Mouse (Mus musculus): ENCODE results near the gene Sh3kbp1.

The Sh3kbp1 gene

GRCm38 (mm10) chrX:159678320-159678835 is 51.3 kb downstream of the Sh3kbp1 start:
- DNase-seq (ENCODE audit: low read depth), result no peak

GRCm38 (mm10) chrX:159685521-159685920 is 58.4 kb downstream of the Sh3kbp1 start:
- no peak for DNase-seq (ENCODE audit: low read depth)

GRCm38 (mm10) chrX:159686850-159687249 is 59.8 kb downstream of the Sh3kbp1 start:
- DNase-seq (ENCODE audit: low read depth), result no peak

DNA sequence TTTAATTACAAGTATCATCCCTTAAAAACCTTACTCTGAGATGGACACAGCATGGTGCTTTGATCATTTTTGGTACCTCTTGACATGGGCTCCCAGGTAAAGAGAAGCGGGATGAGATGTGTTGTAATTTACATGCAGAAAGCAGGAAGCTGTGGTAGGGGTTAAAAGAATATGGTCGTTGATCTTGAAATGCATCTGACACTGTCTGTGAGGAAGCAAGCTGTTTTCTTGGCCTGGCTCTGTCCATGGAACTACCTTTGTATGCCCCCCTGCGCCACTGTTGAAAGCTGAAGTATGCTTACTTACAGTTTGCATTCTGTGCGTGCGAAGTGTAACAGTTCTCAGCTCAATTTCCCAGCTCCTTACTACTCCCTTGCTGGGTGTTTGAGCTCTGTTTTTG is 61.6 kb downstream of the Sh3kbp1 start:
- no peak for DNase-seq (ENCODE audit: low read depth)

DNA sequence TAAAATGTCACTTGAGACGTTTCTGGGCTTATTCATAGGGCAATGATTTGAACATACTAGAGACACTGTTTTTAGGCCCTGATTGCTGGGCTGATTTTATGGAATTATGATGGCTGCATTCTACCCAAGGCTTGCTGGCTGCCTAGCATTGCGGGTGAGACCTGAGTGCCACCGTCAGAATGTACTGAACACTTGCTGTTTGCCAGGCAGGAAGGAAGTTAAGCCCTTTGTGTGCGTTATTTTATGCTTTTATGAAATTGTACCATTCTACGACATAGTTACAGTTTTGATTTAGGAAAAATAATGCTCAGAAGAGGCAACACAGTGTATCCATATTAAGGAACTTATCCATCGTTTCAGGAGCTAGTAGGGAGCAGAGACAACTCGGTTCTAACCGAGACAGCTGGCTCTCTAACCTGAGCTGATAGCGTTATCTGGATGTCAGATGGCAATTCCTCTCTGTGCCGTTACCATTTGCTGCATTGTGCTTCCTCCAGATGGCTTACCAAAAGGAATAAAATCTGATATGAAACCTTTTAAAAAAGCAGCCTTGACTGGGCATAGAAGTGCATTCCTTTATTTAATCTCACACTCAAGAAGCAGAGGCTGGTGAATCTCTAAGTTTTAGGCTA is 62.8 kb downstream of the Sh3kbp1 start:
- no peak for DNase-seq (ENCODE audit: low read depth)

DNA sequence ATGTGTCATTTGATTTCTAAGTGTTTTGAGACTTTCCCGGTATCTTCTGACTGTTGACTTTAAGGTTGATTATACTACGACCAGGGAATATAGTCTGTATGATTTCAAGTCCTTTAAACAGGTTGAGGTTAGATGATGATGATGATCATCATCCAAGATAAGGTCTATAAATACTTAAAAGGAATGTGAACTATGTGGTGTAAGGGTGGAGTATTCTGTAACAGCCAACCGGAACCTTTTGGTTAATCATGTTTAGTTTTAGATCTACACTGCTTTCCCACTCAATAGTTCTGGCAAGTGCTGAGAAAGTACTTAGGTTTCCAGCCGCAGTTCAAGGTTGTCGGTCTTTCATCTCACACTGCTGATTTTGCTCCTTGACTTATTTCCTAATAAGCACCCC is 66.1 kb downstream of the Sh3kbp1 start:
- DNase-seq (ENCODE audit: low read depth), result no peak

DNA sequence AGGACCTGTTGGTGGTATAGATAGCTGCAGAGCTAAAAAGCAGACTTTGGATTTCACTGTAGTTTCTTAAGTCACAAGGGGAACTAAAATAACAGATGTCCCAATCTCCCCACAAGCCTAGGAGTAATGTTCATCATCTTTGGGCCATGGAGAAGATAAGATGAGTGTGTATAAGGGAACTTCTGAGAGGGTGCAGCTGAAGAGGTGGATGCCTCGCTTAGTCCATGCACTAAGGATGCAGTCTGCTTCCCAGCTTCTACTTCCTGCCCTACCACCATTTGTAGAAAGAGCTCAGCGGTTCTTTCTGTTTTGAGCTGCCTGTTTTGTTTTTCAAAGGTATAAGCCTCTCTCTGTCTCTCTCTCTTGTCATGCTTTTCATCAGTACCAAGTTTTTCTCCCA is 69.5 kb downstream of the Sh3kbp1 start:
- no peak for DNase-seq (ENCODE audit: low read depth)

DNA sequence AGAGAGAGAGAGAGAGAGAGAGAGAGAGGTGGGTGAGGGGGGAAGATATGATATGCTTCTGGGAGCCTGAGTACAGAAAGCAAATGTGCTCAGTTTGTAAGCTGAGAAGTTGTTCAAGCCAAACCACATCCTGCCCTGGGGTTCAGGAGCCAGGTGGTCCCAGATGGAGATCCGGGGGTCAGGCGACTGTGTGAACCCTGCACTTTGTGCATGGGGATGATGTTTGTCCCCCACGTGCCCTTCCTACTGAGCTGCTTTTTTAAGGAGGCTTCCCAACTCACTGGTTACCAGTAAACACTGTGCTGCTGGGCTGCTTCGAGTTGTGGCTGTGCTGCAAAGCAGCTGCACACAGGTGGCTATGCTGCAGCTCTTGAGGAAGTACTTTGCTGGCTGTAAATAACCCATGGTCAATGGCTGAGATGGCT is 70.0 kb downstream of the Sh3kbp1 start:
- no peak for DNase-seq (ENCODE audit: low read depth)

DNA sequence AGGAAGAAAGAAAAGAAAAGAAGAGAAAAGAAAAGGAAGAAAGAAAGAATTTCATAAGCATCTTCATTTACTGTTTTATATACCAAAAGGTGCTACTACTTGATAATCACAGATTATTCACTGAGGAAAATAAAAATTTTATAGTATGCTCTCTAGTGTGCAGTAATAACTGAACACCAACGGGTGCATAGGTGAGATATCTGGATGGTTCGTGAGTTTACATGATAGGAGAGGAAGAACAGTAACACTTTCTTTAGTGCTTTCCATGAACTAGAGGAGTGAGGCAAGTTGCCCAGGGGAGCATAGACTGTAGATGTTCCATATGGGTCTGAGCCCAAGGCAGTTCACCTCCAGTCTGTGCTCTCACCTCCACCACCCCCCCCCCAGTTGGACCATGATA is 75.8 kb downstream of the Sh3kbp1 start:
- DNase-seq (ENCODE audit: low read depth), result no peak

DNA sequence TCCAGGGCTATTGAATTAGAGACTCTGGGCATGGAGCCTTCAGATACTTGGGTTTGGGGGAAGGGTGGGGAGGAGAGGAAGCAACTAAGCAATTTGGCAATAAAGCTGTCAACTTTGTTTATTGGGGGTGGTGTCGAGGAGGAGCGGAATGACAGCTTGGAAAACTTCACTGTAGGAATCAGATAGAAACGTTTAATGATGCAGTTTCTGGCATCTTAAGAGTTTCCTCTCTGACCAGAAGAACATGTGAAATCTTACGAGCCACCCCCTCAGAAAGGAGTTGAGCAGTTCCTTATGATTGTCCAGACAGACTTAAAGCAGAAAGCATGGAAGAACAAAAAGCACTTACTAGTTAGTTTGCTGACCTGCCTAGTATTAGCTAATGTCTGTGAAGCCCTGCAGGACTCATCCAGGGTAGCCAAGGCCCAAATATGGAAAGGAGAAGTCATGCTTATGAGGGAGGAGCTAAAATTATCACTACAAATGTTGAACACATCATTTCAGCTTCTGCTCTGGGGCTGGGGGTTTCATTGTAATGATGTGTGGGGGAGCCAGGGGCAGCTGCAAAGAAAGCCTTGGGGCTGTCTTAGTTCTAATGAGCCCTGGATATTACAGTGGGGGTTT is 77.4 kb downstream of the Sh3kbp1 start:
- DNase-seq (ENCODE audit: low read depth), result no peak

DNA sequence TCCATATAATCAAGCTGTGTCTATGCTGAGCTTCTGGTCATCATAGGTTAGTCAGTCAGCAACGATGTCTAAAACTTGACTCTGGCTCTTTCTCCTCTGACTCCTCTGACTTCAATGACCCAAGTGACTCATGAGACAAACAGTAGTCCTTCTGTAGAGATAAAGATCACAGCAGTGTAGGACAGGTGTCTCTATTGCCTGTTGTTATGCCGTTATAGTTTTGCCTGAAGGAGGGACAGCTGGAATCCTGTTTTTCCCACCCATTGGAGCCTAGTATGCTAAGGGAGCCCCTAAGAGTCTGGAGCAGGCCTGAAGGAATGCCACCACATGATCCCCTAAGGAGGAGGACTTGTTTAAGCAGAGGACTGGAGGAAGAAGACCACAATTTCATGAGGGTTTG is 78.3 kb downstream of the Sh3kbp1 start:
- DNase-seq (ENCODE audit: low read depth), result no peak

DNA sequence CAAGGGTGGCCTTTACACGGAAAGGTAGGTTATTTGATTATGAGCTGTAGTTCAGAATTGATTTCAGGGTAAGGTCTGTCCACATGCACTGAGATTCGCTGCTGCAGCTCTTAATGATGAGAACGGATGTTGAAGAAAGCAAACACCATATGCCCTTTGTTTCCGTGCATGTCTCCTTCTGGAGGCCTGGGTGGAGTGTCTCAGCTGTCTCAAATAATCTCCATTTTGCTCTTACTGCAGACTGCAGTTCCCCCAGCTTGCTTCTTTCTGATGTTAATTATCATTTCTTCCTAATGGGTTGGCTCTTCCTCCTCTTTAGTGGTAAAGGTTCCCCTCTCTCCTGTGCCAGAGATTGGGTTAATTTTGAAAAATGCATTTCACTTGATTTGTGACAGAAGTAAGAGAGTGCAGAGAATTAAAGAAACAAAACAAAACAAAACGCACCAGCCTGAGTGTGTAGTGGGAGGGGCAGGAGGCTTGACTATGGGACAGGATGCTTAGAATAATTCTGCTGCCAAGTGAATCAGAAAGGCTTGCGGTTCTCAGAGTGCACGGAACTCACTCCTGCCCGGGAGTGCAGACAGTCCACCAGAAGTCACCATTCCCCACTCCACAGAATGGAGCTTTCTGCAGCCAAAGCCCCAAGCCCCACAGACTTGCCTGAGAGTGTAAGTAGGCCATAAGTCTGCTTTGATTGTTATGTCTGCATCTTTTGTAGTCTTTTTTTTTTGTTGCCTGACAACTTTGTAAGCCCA is 81.2 kb downstream of the Sh3kbp1 start:
- DNase-seq (ENCODE audit: low read depth), result no peak

- DNase-seq (ENCODE audit: low read depth), result no peak
Measured at GRCm38 (mm10) chrX:159709296-159709695, 82.2 kb downstream of the Sh3kbp1 start.

DNA sequence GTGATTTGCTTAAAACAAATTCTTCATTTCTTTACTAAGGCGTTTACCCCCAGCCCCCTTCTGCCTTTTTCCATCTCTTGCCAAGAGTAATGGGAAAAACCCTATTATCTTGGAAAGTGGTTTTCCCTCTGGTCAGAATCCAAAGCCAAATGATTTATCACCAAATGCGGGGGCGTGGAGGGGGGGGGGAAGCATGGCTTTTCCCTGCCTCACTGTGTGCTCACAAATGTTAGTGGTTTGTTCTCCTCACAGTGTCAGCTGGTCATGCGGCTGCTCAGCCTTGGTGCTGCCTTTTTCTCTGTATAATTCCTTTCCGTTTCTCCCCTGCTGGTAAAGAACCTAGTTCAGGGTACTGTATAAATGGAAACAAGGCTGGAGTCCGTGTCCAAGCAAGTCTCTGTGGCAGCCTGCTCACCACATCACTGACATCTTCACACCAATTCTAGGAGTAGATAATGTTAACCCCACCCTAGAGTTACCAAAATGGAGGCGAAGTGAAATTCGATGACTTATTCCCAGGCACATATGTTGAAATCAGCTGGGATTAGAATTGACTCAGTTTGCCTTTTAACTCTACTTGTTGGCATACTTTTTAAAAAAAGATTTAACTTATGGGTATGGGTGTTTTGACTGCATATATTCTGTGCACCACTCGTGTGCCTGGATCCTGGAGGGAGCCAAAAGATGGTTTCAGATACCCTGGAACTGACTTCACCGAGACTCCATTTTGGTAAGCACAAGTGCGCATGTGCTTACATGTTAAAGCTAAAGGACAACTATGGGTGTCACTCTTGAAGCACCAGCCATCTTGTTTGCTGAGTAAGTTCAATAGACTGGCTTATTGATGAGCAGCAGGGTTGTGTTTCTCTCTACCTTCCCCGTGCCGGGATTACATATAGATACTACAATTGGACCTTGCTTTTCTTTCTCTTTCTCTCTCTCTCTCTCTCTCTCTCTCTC is 84.3 kb downstream of the Sh3kbp1 start:
- no peak for DNase-seq (ENCODE audit: low read depth)

DNA sequence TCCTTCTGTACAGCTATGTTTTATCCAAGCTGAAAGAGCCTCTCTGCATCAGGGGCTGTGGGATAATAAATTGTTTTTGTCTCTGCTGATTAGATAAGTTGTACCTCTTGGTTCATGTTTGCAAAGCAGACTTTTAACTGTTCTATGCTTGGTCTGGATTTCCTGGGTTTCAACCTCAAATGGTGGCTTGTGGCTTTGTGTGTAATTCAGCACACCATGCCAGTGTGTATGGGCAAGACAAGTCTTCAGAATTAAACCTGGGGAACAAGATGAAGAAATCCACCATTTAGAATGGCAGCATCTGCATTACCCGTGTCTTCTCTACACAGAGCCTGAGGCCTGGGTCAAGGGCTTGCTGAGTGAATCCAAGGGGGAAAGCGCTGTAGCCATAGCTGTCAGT is 86.1 kb downstream of the Sh3kbp1 start:
- DNase-seq (ENCODE audit: low read depth), result no peak

DNA sequence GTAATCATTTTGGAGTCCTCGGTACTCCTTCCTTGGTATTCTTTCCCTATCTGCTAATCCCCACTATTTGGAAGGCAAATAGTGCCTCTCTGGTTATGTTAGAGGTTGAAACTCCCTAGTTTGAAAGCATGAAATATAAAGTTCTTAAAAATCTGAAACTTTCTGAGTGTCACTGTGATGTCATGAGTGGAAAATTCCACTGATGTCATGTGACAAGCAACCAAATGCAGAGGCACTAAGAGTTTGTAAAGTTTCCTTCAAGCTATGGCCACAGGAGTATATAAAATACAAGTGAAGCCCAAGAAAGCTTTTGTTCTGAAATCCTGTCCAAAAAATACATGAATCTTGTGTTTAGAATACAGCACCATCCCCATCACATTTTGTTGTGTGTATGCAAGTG is 94.3 kb downstream of the Sh3kbp1 start:
- no peak for DNase-seq (ENCODE audit: low read depth)

DNA sequence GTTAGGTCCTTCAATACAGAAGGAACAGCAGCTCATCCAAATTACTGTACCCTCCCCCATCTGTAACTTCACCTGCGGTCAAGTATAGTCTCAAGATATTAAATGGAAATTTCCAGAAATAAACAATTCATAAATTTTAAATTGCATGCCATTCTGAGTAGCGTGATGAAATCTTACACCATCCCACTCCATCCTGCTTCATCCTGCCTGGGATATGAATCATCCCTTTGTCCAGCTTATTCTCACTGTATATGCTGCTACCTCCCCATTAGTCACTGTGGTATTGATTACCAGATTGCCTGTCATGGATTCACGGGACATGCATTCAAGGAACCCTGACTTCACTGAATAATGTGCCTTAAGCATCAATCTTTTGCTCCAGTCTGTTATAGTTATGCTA is 104.3 kb downstream of the Sh3kbp1 start:
- DNase-seq (ENCODE audit: low read depth), result no peak

DNA sequence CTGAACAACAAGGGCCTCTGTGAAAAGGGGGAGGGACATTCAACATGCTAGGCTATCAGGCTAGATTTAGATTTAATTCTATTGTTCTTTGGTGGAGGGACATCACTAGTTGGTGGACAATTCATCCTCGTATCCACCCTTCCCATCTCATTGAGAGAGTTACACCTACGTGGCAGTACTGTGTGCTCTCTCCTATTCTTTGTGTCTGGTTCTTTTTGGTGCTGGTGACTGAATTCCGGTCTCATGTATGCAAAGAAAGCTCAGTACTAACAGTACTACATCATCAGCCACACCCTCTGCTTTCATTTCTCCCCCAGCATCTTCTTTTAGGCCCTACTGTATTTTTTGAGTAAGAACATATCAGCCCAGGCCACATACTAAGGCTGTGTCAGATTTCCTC is 105.8 kb downstream of the Sh3kbp1 start:
- no peak for DNase-seq (ENCODE audit: low read depth)

DNA sequence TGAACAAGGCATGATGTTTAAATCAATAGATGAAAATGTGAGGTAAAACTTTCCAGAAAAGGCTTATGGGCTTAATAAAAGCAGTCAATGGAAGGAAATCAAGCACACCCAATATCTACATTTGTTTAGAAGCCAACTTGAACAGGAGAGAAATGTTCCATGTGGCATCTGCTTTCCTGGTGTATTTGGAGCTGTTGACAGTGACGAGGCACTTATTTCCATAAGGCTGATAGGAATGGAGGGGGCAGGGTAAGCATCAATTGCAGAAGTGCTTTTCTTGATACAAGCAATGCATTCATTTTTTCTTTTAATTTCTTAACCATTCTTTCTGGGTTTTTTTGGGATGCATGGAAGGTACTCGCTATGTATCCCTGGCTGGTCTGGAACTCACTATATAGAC is 106.9 kb downstream of the Sh3kbp1 start:
- no peak for DNase-seq (ENCODE audit: low read depth)

- DNase-seq (ENCODE audit: low read depth), result no peak
Measured at GRCm38 (mm10) chrX:159735513-159736099, 108.5 kb downstream of the Sh3kbp1 start.

DNA sequence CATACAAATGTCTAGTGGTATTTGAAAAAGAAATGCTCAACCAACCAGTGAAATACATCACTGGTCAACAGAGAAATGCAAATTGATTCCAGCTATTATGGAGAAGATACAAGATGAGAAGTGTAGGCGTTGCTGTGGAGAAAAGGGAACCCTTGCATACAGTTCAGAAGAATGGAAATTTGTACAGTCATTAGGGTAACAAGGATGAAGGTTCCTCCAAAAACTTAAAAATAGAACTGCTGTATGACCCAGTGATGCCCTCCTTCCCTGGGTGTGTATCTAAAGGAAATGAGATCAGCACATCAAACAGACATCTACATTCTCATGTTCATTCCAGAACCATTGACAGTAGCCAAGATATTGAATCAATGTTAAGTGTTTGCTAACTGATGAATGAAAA is 110.3 kb downstream of the Sh3kbp1 start:
- DNase-seq (ENCODE audit: low read depth), result no peak

DNA sequence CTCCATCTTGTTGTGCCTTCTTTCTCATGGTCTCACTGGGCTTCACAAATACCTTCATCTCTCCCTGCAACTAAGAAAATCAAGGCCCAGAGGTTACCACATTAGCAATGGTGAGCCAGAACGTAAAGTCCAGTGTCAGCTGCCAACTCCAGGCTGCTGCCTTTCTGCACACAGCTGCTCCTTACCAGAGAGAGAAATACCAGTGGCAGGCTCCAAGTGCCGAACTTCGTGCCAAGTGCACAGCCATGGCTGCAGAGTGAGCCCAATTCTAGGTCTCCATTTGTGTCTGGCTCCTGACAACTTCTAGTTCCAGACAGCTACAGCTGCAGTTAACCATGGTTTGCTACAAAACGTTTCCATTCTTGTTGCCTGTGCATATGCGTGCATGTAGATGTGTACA is 117.0 kb downstream of the Sh3kbp1 start:
- DNase-seq (ENCODE audit: low read depth), result no peak

All from c-Kit-positive CD71-positive TER-119-negative erythroid progenitor cells, embryonic 14.5 days (primary cell).